Mouse (Mus musculus) R1 (cell line): ENCODE measurements around the gene Bola1.

Source experiments
- DNase-seq: peaks from one replicate; pipeline ENCODE4 v3.0.0-alpha.2; 2018; ENCODE audit warnings: low read depth, low spot score

Gene Bola1

GRCm38 (mm10) chr3:96155501-96155900 lies 64.0 kb downstream of the Bola1 start:
- DNase-seq: no peak

GRCm38 (mm10) chr3:96152611-96153010 lies 66.9 kb downstream of the Bola1 start:
- DNase-seq: no peak

- DNase-seq: no peak
Observed at GRCm38 (mm10) chr3:96151836-96152235, 67.7 kb downstream of the Bola1 start.

GRCm38 (mm10) chr3:96147950-96148349 lies 71.6 kb downstream of the Bola1 start:
- peak; percentile 63 for DNase-seq
